Mouse (Mus musculus) liver, embryonic 14.5 days (tissue): ENCODE data around the gene Ngfr. TPM values are rescaled to one million over a fixed set of nuclear protein-coding genes. Genes with fewer than 3 reads are reported as not detected.
"Not testable (repeated sequence)": the region's sequence is repeated elsewhere in the genome, so short reads cannot be mapped to it uniquely, and the experiment has no call there.

ENCODE experiments used
- ATAC-seq: fragments of 200-750 bp; cut with Nextera tagmentation; 2 replicates; pipeline ENCODE4 v1.8.0; 2017; ENCODE audit warnings: moderate number of reproducible peaks, mild to moderate bottlenecking, moderate library complexity; ENCODE audit not compliant: insufficient read depth
- DNase-seq, 3 experiments: peaks; one replicate each; pipeline ENCODE4 v3.0.0-alpha.2; 2012 to 2013; ENCODE audit warnings: low read depth in 3 of 3, low spot score in 3 of 3
- H3K27ac ChIP-seq: fragments of 300-500 bp; sonication (generic); 2 replicates; pipeline ENCODE4 v1.5.1; 2014; ENCODE audit warnings: moderate library complexity, mild to moderate bottlenecking, control low read depth, inconsistent platforms
- H3K27me3 ChIP-seq: fragments of 300-500 bp; sonication (generic); 2 replicates; pipeline ENCODE4 v1.6.1; 2014; ENCODE audit warnings: mild to moderate bottlenecking, low read length, moderate library complexity; ENCODE audit not compliant: control insufficient read depth, insufficient read depth
- H3K36me3 ChIP-seq: fragments of 300-500 bp; sonication (generic); replicated peaks from 2 replicates; pipeline ENCODE4 v1.6.1; 2014; ENCODE audit warnings: low read depth; ENCODE audit not compliant: control insufficient read depth, insufficient read depth
- H3K4me1 ChIP-seq, 2 experiments: fragments of 200-500 bp in 1 of 2; fragments of 300-500 bp in 1 of 2; sonication (generic) in 1 of 2; replicated peaks; 2 replicates each; pipeline ENCODE4 v1.6.1; 2012 to 2014; ENCODE audit warnings: antibody characterized with exemption in 1 of 2, inconsistent platforms in 1 of 2, low read length in 1 of 2; ENCODE audit not compliant: control insufficient read depth in 2 of 2, insufficient read depth in 2 of 2
- H3K4me2 ChIP-seq: fragments of 300-500 bp; sonication (generic); 2 replicates; pipeline ENCODE4 v1.6.1; 2014; ENCODE audit warnings: low read depth, mild to moderate bottlenecking, control low read depth, moderate library complexity
- H3K4me3 ChIP-seq, 2 experiments: fragments of 200-500 bp in 1 of 2; fragments of 300-500 bp in 1 of 2; sonication (generic) in 1 of 2; 2 replicates each; pipeline ENCODE4 v1.5.1; 2012 to 2014; ENCODE audit warnings: low read depth in 2 of 2, low read length in 2 of 2, mild to moderate bottlenecking in 2 of 2, control low read depth in 1 of 2, inconsistent platforms in 1 of 2, moderate library complexity in 1 of 2; ENCODE audit not compliant: insufficient read depth in 1 of 2
- H3K9ac ChIP-seq: fragments of 300-500 bp; sonication (generic); replicated peaks from 2 replicates; pipeline ENCODE4 v1.6.1; 2014; ENCODE audit warnings: mild to moderate bottlenecking, control low read depth, moderate library complexity
- H3K9me3 ChIP-seq: fragments of 300-500 bp; sonication (generic); 2 replicates; pipeline ENCODE4 v1.6.1; 2016; ENCODE audit warnings: low read length, mixed read lengths; ENCODE audit not compliant: control insufficient read depth
- CTCF ChIP-seq: IDR thresholded peaks from 2 replicates; pipeline ENCODE4 v1.5.1; 2016; ENCODE audit warnings: antibody characterized with exemption, low read depth, control low read depth
- EP300 ChIP-seq: IDR thresholded peaks from 2 replicates; pipeline ENCODE4 v1.6.1; 2016; ENCODE audit warnings: antibody characterized with exemption, low read depth
- WGBS: fragments of 180-500 bp; shearing (Covaris S2); extraction: QIAGEN DNeasy Blood & Tissue Kit; methylation state at CpG from one replicate; pipeline ENCODE4 v1.1.7; 2014; ENCODE audit not compliant: insufficient replicate concordance; 5-methylcytosine and 5-hydroxymethylcytosine counted together
- polyA plus RNA-seq, 2 experiments: library from polyadenylated mRNA; depleted of rRNA in 1 of 2; stranded (reverse) in 1 of 2; unstranded in 1 of 2; fragments of >200 nt; fragmentation: Nextera tagmentation in 1 of 2; extraction: Ambion mirVana in 1 of 2; gene quantifications; 2 replicates each; pipeline versions ENCODE4 v1.2.1 to v1.2.3; 2012 to 2014

The Ngfr gene
- polyA plus RNA-seq, 2 experiments = 1.2 to 2.1 TPM

GRCm38 (mm10) chr11:95609924-95610323 is 22.4 kb upstream of the Ngfr start:
- Histone ChIP-seq H3K9me3 (no peaks in the 10 kb centered on the region), H3K4me3 (no peak overlapping the region), H3K27ac (no peak overlapping the region), H3K4me2 (no peak overlapping the region), H3K27me3 (peaks cover 8% of the 10 kb centered on the region), H3K36me3 (no peaks in the 10 kb centered on the region), H3K9ac (no peak overlapping the region), H3K4me1 (no peaks in the 10 kb centered on the region)
- ATAC-seq (no peak), DNase-seq (no peak)
- WGBS = 22% methylated on average over 8 of the region's 8 CpGs
- TF ChIP-seq EP300 (no peak), CTCF (no peak)

GRCm38 (mm10) chr11:95607286-95607685 is 19.8 kb upstream of the Ngfr start:
- H3K9ac ChIP-seq, H3K27me3 ChIP-seq, H3K4me3 ChIP-seq, H3K4me2 ChIP-seq, H3K27ac ChIP-seq, DNase-seq, H3K9me3 ChIP-seq, H3K4me1 ChIP-seq, ATAC-seq, H3K36me3 ChIP-seq: not testable (repeated sequence)
- 65% methylated on average over 4 of the region's 5 CpGs for WGBS

- no peaks in the 10 kb centered on the region for H3K36me3 ChIP-seq
- H3K4me2 ChIP-seq = no peak overlapping the region
- no peak for DNase-seq
- H3K4me3 ChIP-seq = no peak overlapping the region
- peaks cover 9% of the 10 kb centered on the region; the same call in 1 of the 2 replicates for H3K27me3 ChIP-seq
- no peaks in the 10 kb centered on the region for H3K9me3 ChIP-seq
- 24% methylated on average over 14 of the region's 14 CpGs for WGBS
- no peak overlapping the region for H3K9ac ChIP-seq
- TF ChIP-seq EP300 = no peak
- no peak for TF ChIP-seq CTCF
- no peak for ATAC-seq
- no peak overlapping the region for H3K27ac ChIP-seq
- H3K4me1 ChIP-seq = peaks cover 0 to 2% of the 10 kb centered on the region in 2 experiments; a peak in 1 of 4 replicates
Observed at GRCm38 (mm10) chr11:95598214-95599062, 10.9 kb upstream of the Ngfr start.

GRCm38 (mm10) chr11:95597741-95598140 is 10.2 kb upstream of the Ngfr start:
- Histone ChIP-seq H3K27ac (no peak overlapping the region), H3K9me3 (no peaks in the 10 kb centered on the region), H3K9ac (no peak overlapping the region), H3K27me3 (peaks cover 9% of the 10 kb centered on the region; the same call in 1 of the 2 replicates), H3K4me3 (no peak overlapping the region), H3K4me1 (peaks cover 0 to 2% of the 10 kb centered on the region in 2 experiments; a peak in 1 of 4 replicates), H3K4me2 (no peak overlapping the region), H3K36me3 (no peaks in the 10 kb centered on the region)
- TF ChIP-seq CTCF (no peak), EP300 (no peak)
- ATAC-seq (no peak), DNase-seq (no peak)
- WGBS = 27% methylated on average over 13 of the region's 13 CpGs

GRCm38 (mm10) chr11:95596704-95597103 is 9.2 kb upstream of the Ngfr start:
- 30% methylated on average over 11 of the region's 11 CpGs for WGBS
- no peak for ATAC-seq

More at GRCm38 (mm10) chr11:95596704-95597103, 9.2 kb upstream of the Ngfr start:
- peaks cover 9% of the 10 kb centered on the region; the same call in 1 of the 2 replicates for H3K27me3 ChIP-seq
- TF ChIP-seq EP300 (no peak), CTCF (no peak)
- H3K4me2 ChIP-seq = no peak overlapping the region
- H3K36me3 ChIP-seq = no peaks in the 10 kb centered on the region
- H3K27ac ChIP-seq = no peak overlapping the region
- H3K4me3 ChIP-seq = no peak overlapping the region
- H3K9ac ChIP-seq = no peak overlapping the region
- peaks cover 0 to 2% of the 10 kb centered on the region in 2 experiments; a peak in 1 of 4 replicates for H3K4me1 ChIP-seq
- no peaks in the 10 kb centered on the region for H3K9me3 ChIP-seq
- no peak for DNase-seq
